Mouse (Mus musculus): ENCODE data around the gene Susd4.

DNA sequence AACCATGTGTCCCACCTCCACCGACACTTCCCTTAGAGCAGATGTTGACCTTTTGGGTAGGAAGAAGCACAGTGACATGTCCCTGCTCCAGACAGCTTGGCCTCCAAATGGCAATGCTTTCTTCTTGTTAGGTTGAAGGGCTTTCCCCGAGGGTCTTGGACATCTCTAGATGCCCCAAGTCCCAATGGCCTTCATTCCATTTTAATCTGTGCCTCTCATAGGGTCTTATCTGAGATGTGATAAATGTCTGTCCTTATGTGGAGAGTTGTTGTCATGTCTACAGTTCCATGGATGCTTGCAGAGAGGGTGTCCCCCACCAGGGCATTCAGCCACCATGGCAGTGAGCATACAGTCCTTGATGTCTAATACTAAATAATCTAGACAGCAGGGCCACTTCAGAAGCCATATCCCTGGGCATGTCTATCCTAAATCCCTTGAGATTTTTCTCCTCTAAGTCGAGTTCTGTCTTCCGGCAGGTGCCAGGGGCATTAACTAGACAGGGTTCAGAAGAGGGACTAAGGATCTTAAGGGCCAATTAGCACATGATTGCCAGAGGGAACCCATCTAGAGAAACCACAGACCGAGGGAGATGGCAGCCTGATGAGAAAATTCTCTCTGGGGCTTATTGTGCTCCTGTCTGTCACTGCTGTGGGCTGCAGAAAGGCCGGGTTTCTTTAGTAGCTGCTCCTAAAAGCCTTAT, 49.3 kb upstream of the Susd4 start:
- no peak for TF ChIP-seq POLR2A (IDR thresholded peaks at IDR 0.05; ENCODE audit: control insufficient read depth, low read depth, low read length)
- no peak for TF ChIP-seq CTCF (IDR thresholded peaks at IDR 0.05; ENCODE audit: control insufficient read depth, insufficient read depth, insufficient replicate concordance, low read depth, low read length)

Measured in testis, adult 2 months (tissue).